Mouse (Mus musculus): ENCODE measurements at regions not wholly inside any gene's neighbourhood (a gene's known extent, or its start where the extent isn't known, plus 50 kb on each side); places are given as distances from the start of the nearest gene placed in this dataset.

DNA sequence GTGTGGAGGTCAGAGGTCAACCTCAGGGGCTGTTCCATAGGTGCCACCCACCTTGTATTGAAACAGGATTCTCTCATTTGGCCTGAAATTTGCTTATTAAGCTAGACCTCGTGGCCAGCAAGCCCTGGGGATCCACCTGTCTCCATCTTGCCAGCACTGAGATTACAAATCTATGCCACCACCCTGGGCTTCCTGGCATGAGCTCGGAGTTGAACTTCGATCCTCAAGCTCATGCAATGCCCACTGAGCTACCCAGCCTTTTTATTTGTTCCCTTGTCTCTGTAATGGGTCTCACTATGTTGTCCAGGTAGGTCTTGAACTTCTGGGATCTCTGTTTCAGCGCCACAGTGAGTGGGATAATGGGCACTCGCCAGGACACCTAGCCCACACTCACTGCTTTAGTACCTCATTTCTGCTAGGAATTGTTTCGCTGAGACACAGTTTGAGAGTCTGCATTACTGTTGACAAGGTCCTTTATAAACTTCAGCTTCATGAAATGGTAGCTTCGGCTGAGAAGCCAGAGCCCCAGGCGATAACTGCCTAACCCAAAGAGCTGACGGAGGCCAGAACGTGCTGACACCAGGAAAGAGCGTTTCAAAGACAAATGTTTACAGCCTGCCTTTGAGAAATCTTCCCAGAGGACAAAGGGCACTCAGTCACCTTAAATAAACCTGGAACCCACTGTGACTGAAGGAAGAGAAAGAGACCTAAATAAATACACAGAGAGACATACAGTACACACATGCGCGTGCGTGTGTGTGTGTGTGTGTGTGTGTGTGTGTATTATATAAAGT, 50.6 kb upstream of the Foxn2 start:
- no peak for DNase-seq (ENCODE audit: extremely low read depth, insufficient read length, low spot score)
